Mouse (Mus musculus): ENCODE data around the gene Wdr76. TPM values are rescaled to one million over a fixed set of nuclear protein-coding genes. Genes with fewer than 3 reads are reported as not detected.
A peak's percentile ranks its signal among the peaks of the same experiment; 100 is the strongest.
"Not testable (repeated sequence)": the region's sequence is repeated elsewhere in the genome, so short reads cannot be mapped to it uniquely, and the experiment has no call there.

Wdr76 gene
- polyA plus RNA-seq (2015; fragmentation: Nextera tagmentation; extraction: Ambion mirVana), result 5.2 and 6.9 TPM in 2 replicates

- peak within 1 kb of the TSS; percentile 55 for H3K27ac ChIP-seq (ENCODE audit: low read length)
Observed at GRCm38 (mm10) chr2:121505942-121506882, at the start of gene Wdr76, which contains the start of gene Mfap1a. Gene Wdr76, plus strand, starts transcription at chr2:121506723. Gene Mfap1a, minus strand, starts transcription at chr2:121506665.

GRCm38 (mm10) chr2:121460071-121460470 lies 46.5 kb upstream of the Wdr76 start:
- H3K9me3 ChIP-seq (replicated peaks; ENCODE audit: control insufficient read depth, low read length), result no peaks in the 10 kb centered on the region
- no peak overlapping the region for H3K27ac ChIP-seq (ENCODE audit: low read length)
- no peaks in the 10 kb centered on the region for H3K36me3 ChIP-seq (ENCODE audit: control insufficient read depth, insufficient read depth, low read length)
- H3K9ac ChIP-seq (ENCODE audit: low read length), result no peak overlapping the region
- H3K4me2 ChIP-seq (ENCODE audit: low read depth, low read length), result no peak overlapping the region
- ATAC-seq (ENCODE audit: insufficient read depth, low FRiP score), result no peak
- 37% methylated on average over 2 of the region's 2 CpGs for WGBS
- H3K4me3 ChIP-seq (replicated peaks; ENCODE audit: low read length), result no peak overlapping the region
- H3K4me1 ChIP-seq (ENCODE audit: control insufficient read depth, insufficient read depth, low read length), result peaks cover 11% of the 10 kb centered on the region
- no peaks in the 10 kb centered on the region for H3K27me3 ChIP-seq (ENCODE audit: control insufficient read depth, insufficient read depth, low read length)

More at GRCm38 (mm10) chr2:121505942-121506882, at the start of gene Wdr76, which contains the start of gene Mfap1a:
- H3K4me1 ChIP-seq (ENCODE audit: control insufficient read depth, insufficient read depth, low read length); H3K9me3 ChIP-seq (replicated peaks; ENCODE audit: control insufficient read depth, low read length); H3K27me3 ChIP-seq (ENCODE audit: control insufficient read depth, insufficient read depth, low read length); H3K36me3 ChIP-seq (ENCODE audit: control insufficient read depth, insufficient read depth, low read length): not testable (repeated sequence)
- ATAC-seq (ENCODE audit: insufficient read depth, low FRiP score), result peak; percentile 95
- peak within 1 kb of the TSS; percentile 63 for H3K4me3 ChIP-seq (replicated peaks; ENCODE audit: low read length)
- 4% methylated on average over 39 of the region's 42 CpGs for WGBS
- H3K9ac ChIP-seq (ENCODE audit: low read length), result peak within 1 kb of the TSS; percentile 78
- peak within 1 kb of the TSS; percentile 66 for H3K4me2 ChIP-seq (ENCODE audit: low read depth, low read length)

GRCm38 (mm10) chr2:121468982-121469381 lies 37.5 kb upstream of the Wdr76 start:
- not testable (repeated sequence) for H3K9me3 ChIP-seq (replicated peaks; ENCODE audit: control insufficient read depth, low read length); H3K36me3 ChIP-seq (ENCODE audit: control insufficient read depth, insufficient read depth, low read length); ATAC-seq (ENCODE audit: insufficient read depth, low FRiP score); H3K27me3 ChIP-seq (ENCODE audit: control insufficient read depth, insufficient read depth, low read length); H3K4me2 ChIP-seq (ENCODE audit: low read depth, low read length); H3K4me3 ChIP-seq (replicated peaks; ENCODE audit: low read length); H3K4me1 ChIP-seq (ENCODE audit: control insufficient read depth, insufficient read depth, low read length); H3K27ac ChIP-seq (ENCODE audit: low read length); H3K9ac ChIP-seq (ENCODE audit: low read length)
- WGBS, result 67% methylated on average over 2 of the region's 6 CpGs

GRCm38 (mm10) chr2:121472783-121473182 lies 33.7 kb upstream of the Wdr76 start:
- H3K27ac ChIP-seq (ENCODE audit: low read length); H3K36me3 ChIP-seq (ENCODE audit: control insufficient read depth, insufficient read depth, low read length); ATAC-seq (ENCODE audit: insufficient read depth, low FRiP score); H3K4me3 ChIP-seq (replicated peaks; ENCODE audit: low read length); H3K4me2 ChIP-seq (ENCODE audit: low read depth, low read length); H3K9ac ChIP-seq (ENCODE audit: low read length); H3K27me3 ChIP-seq (ENCODE audit: control insufficient read depth, insufficient read depth, low read length); H3K9me3 ChIP-seq (replicated peaks; ENCODE audit: control insufficient read depth, low read length); H3K4me1 ChIP-seq (ENCODE audit: control insufficient read depth, insufficient read depth, low read length): not testable (repeated sequence)
- 96% methylated on average over 3 of the region's 3 CpGs for WGBS

- ATAC-seq (ENCODE audit: insufficient read depth, low FRiP score), result peak; percentile 92
- not testable (repeated sequence) for H3K27me3 ChIP-seq (ENCODE audit: control insufficient read depth, insufficient read depth, low read length)
- peak within 1 kb of the TSS; percentile 24; the same call in 1 of the 2 replicates for H3K27ac ChIP-seq (ENCODE audit: low read length)
Observed at GRCm38 (mm10) chr2:121473301-121474179, 33.0 kb upstream of the Wdr76 start, which contains the start of gene Mfap1b. Gene Mfap1b, minus strand, starts transcription at chr2:121474067.

GRCm38 (mm10) chr2:121474180-121474535 lies 32.4 kb upstream of the Wdr76 start:
- H3K27me3 ChIP-seq (ENCODE audit: control insufficient read depth, insufficient read depth, low read length), result no peaks in the 10 kb centered on the region
- H3K4me1 ChIP-seq (ENCODE audit: control insufficient read depth, insufficient read depth, low read length), result no peaks in the 10 kb centered on the region
- H3K4me2 ChIP-seq (ENCODE audit: low read depth, low read length), result peak overlapping the region; percentile 51
- no peaks in the 10 kb centered on the region for H3K9me3 ChIP-seq (replicated peaks; ENCODE audit: control insufficient read depth, low read length)
- H3K36me3 ChIP-seq (ENCODE audit: control insufficient read depth, insufficient read depth, low read length), result no peaks in the 10 kb centered on the region
- peak overlapping the region; percentile 57 for H3K9ac ChIP-seq (ENCODE audit: low read length)
- 0 out of 2 replicates have a peak, but pooled peaks have one; percentile 30 for ATAC-seq (ENCODE audit: insufficient read depth, low FRiP score)
- H3K4me3 ChIP-seq (replicated peaks; ENCODE audit: low read length), result peak overlapping the region; percentile 59
- H3K27ac ChIP-seq (ENCODE audit: low read length), result peak overlapping the region; percentile 24; the same call in 1 of the 2 replicates
- 28% methylated on average over 8 of the region's 8 CpGs for WGBS

More at GRCm38 (mm10) chr2:121473301-121474179, 33.0 kb upstream of the Wdr76 start, which contains the start of gene Mfap1b:
- not testable (repeated sequence) for H3K9me3 ChIP-seq (replicated peaks; ENCODE audit: control insufficient read depth, low read length); H3K36me3 ChIP-seq (ENCODE audit: control insufficient read depth, insufficient read depth, low read length); H3K4me1 ChIP-seq (ENCODE audit: control insufficient read depth, insufficient read depth, low read length)
- peak within 1 kb of the TSS; percentile 73 for H3K9ac ChIP-seq (ENCODE audit: low read length)
- H3K4me3 ChIP-seq (replicated peaks; ENCODE audit: low read length), result peak within 1 kb of the TSS; percentile 59
- 5% methylated on average over 39 of the region's 41 CpGs for WGBS
- H3K4me2 ChIP-seq (ENCODE audit: low read depth, low read length), result peak within 1 kb of the TSS; percentile 66

GRCm38 (mm10) chr2:121475306-121475705 lies 31.2 kb upstream of the Wdr76 start:
- not testable (repeated sequence) for H3K4me1 ChIP-seq (ENCODE audit: control insufficient read depth, insufficient read depth, low read length); H3K9ac ChIP-seq (ENCODE audit: low read length); H3K36me3 ChIP-seq (ENCODE audit: control insufficient read depth, insufficient read depth, low read length); H3K9me3 ChIP-seq (replicated peaks; ENCODE audit: control insufficient read depth, low read length); ATAC-seq (ENCODE audit: insufficient read depth, low FRiP score); H3K4me2 ChIP-seq (ENCODE audit: low read depth, low read length); H3K27ac ChIP-seq (ENCODE audit: low read length); H3K4me3 ChIP-seq (replicated peaks; ENCODE audit: low read length); H3K27me3 ChIP-seq (ENCODE audit: control insufficient read depth, insufficient read depth, low read length)
- WGBS, result 96% methylated on average over 2 of the region's 2 CpGs

GRCm38 (mm10) chr2:121477491-121478266 lies 28.8 kb upstream of the Wdr76 start:
- H3K36me3 ChIP-seq (ENCODE audit: control insufficient read depth, insufficient read depth, low read length), result no peaks in the 10 kb centered on the region
- ATAC-seq (ENCODE audit: insufficient read depth, low FRiP score), result no peak
- H3K9me3 ChIP-seq (replicated peaks; ENCODE audit: control insufficient read depth, low read length), result no peaks in the 10 kb centered on the region
- H3K27ac ChIP-seq (ENCODE audit: low read length), result no peak overlapping the region
- no peak overlapping the region for H3K9ac ChIP-seq (ENCODE audit: low read length)
- H3K27me3 ChIP-seq (ENCODE audit: control insufficient read depth, insufficient read depth, low read length), result no peaks in the 10 kb centered on the region
- 83% methylated on average over 3 of the region's 3 CpGs for WGBS
- no peak overlapping the region for H3K4me3 ChIP-seq (replicated peaks; ENCODE audit: low read length)
- H3K4me2 ChIP-seq (ENCODE audit: low read depth, low read length), result no peak overlapping the region
- no peaks in the 10 kb centered on the region for H3K4me1 ChIP-seq (ENCODE audit: control insufficient read depth, insufficient read depth, low read length)
